Mouse (Mus musculus) lung, postnatal 25 days (tissue): Measurements from ENCODE around the gene Vmn2r30.
"Not testable (repeated sequence)": the region's sequence is repeated elsewhere in the genome, so short reads cannot be mapped to it uniquely, and the experiment has no call there.

Experiments used
- DNase-seq: peaks from one replicate; pipeline ENCODE4 v3.0.0; 2022; ENCODE audit warnings: low spot score

Gene Vmn2r30

GRCm38 (mm10) chr7:7337509-7337908, at the start of gene Vmn2r30:
Gene Vmn2r30 (minus strand): TSS chr7:7337609.
- not testable (repeated sequence) for DNase-seq

GRCm38 (mm10) chr7:7374431-7374830, 37.0 kb upstream of the Vmn2r30 start, which contains the start of gene Gm45783:
Gene Gm45783 (minus strand): TSS chr7:7374573.
- not testable (repeated sequence) for DNase-seq

- peak; percentile 61 for DNase-seq
Observed at GRCm38 (mm10) chr7:7295595-7295994, 41.8 kb downstream of the Vmn2r30 start.

- DNase-seq, result peak; percentile 47
Observed at GRCm38 (mm10) chr7:7281383-7281782, 56.0 kb downstream of the Vmn2r30 start.

GRCm38 (mm10) chr7:7277966-7278567, 59.3 kb downstream of the Vmn2r30 start, which contains the start of gene Gm45844:
Gene Gm45844 (minus strand): TSS chr7:7278289.
- peak; percentile 91 for DNase-seq

- not testable (repeated sequence) for DNase-seq
Observed at GRCm38 (mm10) chr7:7277556-7277955, 59.9 kb downstream of the Vmn2r30 start.
